Mouse (Mus musculus) liver, postnatal 0 days (tissue): ENCODE measurements around the gene Tesk1. TPM values are rescaled to one million over a fixed set of nuclear protein-coding genes. Genes with fewer than 3 reads are reported as not detected.

Experiments used
- ATAC-seq: fragments of 200-750 bp; cut with Nextera tagmentation; 2 replicates; pipeline ENCODE4 v1.8.0; 2017; ENCODE audit warnings: mild to moderate bottlenecking, moderate library complexity
- DNase-seq: peaks from one replicate; pipeline ENCODE4 v3.0.0-alpha.2; 2016
- H3K27ac ChIP-seq: fragments of 300-500 bp; sonication (generic); 2 replicates; pipeline ENCODE4 v1.5.1; 2014; ENCODE audit warnings: antibody characterized with exemption, moderate library complexity, mild to moderate bottlenecking, low read depth
- H3K27me3 ChIP-seq: fragments of 300-500 bp; sonication (generic); 2 replicates; pipeline ENCODE4 v1.6.1; 2014; ENCODE audit warnings: low read length, control low read depth, mixed read lengths; ENCODE audit not compliant: insufficient read depth
- H3K36me3 ChIP-seq: fragments of 300-500 bp; sonication (generic); replicated peaks from 2 replicates; pipeline ENCODE4 v1.6.1; 2014; ENCODE audit warnings: mild to moderate bottlenecking, control low read depth, low read length, moderate library complexity, mixed read lengths; ENCODE audit not compliant: insufficient read depth
- H3K4me1 ChIP-seq: fragments of 300-500 bp; sonication (generic); 2 replicates; pipeline ENCODE4 v1.6.1; 2014; ENCODE audit warnings: antibody characterized with exemption, mild to moderate bottlenecking, control low read depth; ENCODE audit not compliant: insufficient read depth
- H3K4me2 ChIP-seq: fragments of 300-500 bp; sonication (generic); 2 replicates; pipeline ENCODE4 v1.6.1; 2014; ENCODE audit warnings: low read depth, mild to moderate bottlenecking, low read length, moderate library complexity, mixed read lengths
- H3K4me3 ChIP-seq: fragments of 300-500 bp; sonication (generic); 2 replicates; pipeline ENCODE4 v1.5.1; 2014; ENCODE audit warnings: low read depth, low read length
- H3K9ac ChIP-seq: fragments of 300-500 bp; sonication (generic); replicated peaks from 2 replicates; pipeline ENCODE4 v1.6.1; 2014; ENCODE audit warnings: mild to moderate bottlenecking, moderate library complexity
- H3K9me3 ChIP-seq: fragments of 300-500 bp; sonication (generic); 2 replicates; pipeline ENCODE4 v1.6.1; 2016; ENCODE audit warnings: mild to moderate bottlenecking, control low read depth, low read length, mixed read lengths
- CTCF ChIP-seq: sonication (generic); IDR thresholded peaks from 2 replicates; pipeline ENCODE4 v1.5.1; 2016; ENCODE audit warnings: antibody characterized with exemption, low read depth
- EP300 ChIP-seq: IDR thresholded peaks from 2 replicates; pipeline ENCODE4 v1.6.1; 2016; ENCODE audit warnings: antibody characterized with exemption, low read depth, mild to moderate bottlenecking
- WGBS: fragments of 180-500 bp; shearing (Covaris S2); extraction: QIAGEN DNeasy Blood & Tissue Kit; methylation state at CpG from one replicate; pipeline ENCODE4 v1.1.7; 2014; ENCODE audit not compliant: insufficient replicate concordance; 5-methylcytosine and 5-hydroxymethylcytosine counted together
- polyA plus RNA-seq: library from polyadenylated mRNA; unstranded; fragments of >200 nt; fragmentation: Nextera tagmentation; extraction: Ambion mirVana; gene quantifications from 2 replicates; pipeline ENCODE4 v1.2.1, GENCODE M21; 2015

The Tesk1 gene
- polyA plus RNA-seq, 1 experiment from 2014 or later, result 1.2 TPM

DNA sequence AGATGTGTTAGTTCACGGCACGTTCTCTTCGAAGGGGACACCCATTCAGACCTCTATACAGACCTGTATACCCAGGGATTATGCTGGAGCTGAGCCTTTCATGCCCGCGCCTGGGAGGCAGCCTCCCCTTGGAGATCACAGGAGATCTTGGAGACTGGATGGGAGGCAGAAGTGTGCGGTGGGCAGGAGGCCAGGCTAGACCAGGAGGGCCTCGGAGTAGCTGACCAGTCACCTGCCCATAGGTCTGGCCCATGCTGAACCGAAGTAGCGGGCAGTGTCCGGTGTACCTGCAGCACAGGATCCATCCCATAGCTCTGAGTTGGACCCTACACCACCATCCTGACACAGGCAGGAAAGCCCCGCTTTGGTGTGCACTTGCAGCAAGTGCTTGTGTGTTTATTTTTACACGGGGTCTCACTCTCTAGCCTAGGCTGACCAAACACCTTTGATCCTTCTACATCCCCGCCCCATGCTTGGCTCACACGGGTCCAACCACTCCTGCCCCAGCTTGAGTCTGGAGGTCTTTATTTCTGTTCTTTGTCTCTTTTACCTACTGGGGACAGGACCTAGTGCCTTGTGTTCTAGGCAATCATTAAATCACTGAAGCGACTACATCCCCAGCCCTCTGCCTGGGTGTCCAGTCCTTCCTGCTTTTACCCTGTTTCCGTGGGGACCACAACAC is 13.4 kb upstream of the Tesk1 start:
- DNase-seq (no peak), ATAC-seq (0 out of 2 replicates have a peak, but pooled peaks have one; percentile 5)
- Histone ChIP-seq H3K4me2 (no peak overlapping the region), H3K9me3 (no peaks in the 10 kb centered on the region), H3K27me3 (peaks cover 38% of the 10 kb centered on the region), H3K4me1 (peaks cover 7% of the 10 kb centered on the region), H3K36me3 (peaks cover 20% of the 10 kb centered on the region), H3K9ac (no peak overlapping the region), H3K4me3 (no peak overlapping the region), H3K27ac (no peak overlapping the region)
- no peak for TF ChIP-seq EP300
- TF ChIP-seq CTCF, result no peak
- WGBS, result 27% methylated on average over 16 of the region's 16 CpGs

DNA sequence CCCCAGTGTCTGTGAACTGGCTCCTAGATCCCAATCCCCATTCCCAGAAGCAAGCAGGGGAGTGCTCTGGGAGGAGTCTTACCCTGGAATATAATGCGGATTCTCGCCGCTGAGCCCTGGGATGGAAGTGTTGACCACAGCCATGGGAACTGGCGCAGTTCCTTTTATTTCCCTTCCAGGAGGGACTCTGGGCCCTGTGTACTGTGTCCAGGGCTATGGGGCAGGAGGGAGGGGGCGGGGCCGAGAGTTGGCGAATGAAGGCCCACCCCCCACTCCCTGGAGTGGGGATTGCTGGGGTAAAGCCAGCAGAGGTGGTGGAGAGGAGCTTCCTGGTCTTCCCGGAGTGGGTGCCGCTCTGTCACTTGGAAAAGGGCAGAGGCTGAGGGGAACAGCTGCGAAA is 12.8 kb upstream of the Tesk1 start, which contains the start of gene Fam166b:
TSS of gene Fam166b (minus strand) at position 189 of the 400 bp plus-strand sequence.
- peaks cover 17% of the 10 kb centered on the region for H3K36me3 ChIP-seq
- H3K27me3 ChIP-seq, result peaks cover 38% of the 10 kb centered on the region
- no peaks in the 10 kb centered on the region for H3K9me3 ChIP-seq
- peaks cover 2% of the 10 kb centered on the region; the same call in 1 of the 2 replicates for H3K4me1 ChIP-seq
- DNase-seq (no peak), ATAC-seq (peak; percentile 22; the same call in 1 of the 2 replicates)
- H3K4me2 ChIP-seq, result no peak within 1 kb of the TSS
- no peak within 1 kb of the TSS for H3K27ac ChIP-seq
- TF ChIP-seq CTCF (no peak), EP300 (no peak)
- H3K9ac ChIP-seq, result no peak within 1 kb of the TSS
- WGBS, result 20% methylated on average over 10 of the region's 10 CpGs
- H3K4me3 ChIP-seq, result no peak within 1 kb of the TSS

DNA sequence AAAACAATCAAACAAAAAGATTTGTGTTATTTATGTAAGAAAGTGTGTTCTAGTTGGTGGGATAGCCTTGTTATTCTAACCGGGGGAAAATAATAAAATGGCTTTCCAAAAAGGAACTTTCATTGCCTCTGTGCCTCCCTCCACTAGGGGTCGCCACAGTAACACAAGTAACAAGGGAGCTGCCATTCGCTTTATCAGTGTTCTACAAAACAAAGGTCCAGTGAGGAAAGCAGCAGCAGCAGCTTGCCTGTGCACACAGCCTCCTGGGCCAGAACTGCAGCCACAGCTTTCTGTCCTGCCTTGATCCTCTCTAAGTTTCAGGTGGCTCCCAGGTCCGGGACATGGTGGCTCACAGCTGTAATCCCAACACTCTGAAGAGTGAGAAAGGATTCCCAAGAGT is 10.0 kb upstream of the Tesk1 start:
- ATAC-seq (peak; percentile 64), DNase-seq (peak; percentile 83)
- H3K27me3 ChIP-seq, result peaks cover 17% of the 10 kb centered on the region
- 9% methylated on average over 4 of the region's 4 CpGs for WGBS
- H3K4me3 ChIP-seq, result no peak overlapping the region
- no peak overlapping the region for H3K4me2 ChIP-seq
- no peaks in the 10 kb centered on the region for H3K36me3 ChIP-seq
- no peaks in the 10 kb centered on the region for H3K9me3 ChIP-seq
- H3K27ac ChIP-seq, result no peak overlapping the region
- no peak overlapping the region for H3K9ac ChIP-seq
- peaks cover 2% of the 10 kb centered on the region; the same call in 1 of the 2 replicates for H3K4me1 ChIP-seq
- TF ChIP-seq CTCF (peak; percentile 94), EP300 (no peak)

DNA sequence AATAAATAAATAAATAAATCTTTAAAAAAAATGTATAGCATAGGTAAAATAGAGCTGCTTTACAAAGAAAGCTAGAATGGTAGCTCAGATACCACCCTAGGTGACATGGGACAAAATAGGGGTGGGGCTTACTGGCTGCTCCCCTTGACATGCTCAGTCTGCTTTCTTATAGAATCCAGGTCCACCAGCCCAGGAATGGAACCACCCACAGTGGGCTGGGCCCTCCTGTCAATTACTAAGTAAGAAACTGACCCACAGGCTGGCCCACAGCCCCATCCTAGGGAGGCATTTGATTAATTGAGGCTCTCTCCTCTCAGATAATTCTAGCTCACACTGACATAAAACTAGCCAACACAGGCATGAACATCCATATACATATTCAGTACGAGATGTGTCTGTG is 8.9 kb upstream of the Tesk1 start:
- TF ChIP-seq EP300 (no peak), CTCF (no peak)
- 76% methylated on average over 1 of the region's 1 CpGs for WGBS
- Histone ChIP-seq H3K4me3 (no peak overlapping the region), H3K4me1 (peaks cover 2% of the 10 kb centered on the region; the same call in 1 of the 2 replicates), H3K9ac (no peak overlapping the region), H3K9me3 (no peaks in the 10 kb centered on the region), H3K27me3 (peaks cover 6% of the 10 kb centered on the region; the same call in 1 of the 2 replicates), H3K36me3 (no peaks in the 10 kb centered on the region), H3K4me2 (no peak overlapping the region), H3K27ac (no peak overlapping the region)
- no peak for DNase-seq
- ATAC-seq, result no peak

DNA sequence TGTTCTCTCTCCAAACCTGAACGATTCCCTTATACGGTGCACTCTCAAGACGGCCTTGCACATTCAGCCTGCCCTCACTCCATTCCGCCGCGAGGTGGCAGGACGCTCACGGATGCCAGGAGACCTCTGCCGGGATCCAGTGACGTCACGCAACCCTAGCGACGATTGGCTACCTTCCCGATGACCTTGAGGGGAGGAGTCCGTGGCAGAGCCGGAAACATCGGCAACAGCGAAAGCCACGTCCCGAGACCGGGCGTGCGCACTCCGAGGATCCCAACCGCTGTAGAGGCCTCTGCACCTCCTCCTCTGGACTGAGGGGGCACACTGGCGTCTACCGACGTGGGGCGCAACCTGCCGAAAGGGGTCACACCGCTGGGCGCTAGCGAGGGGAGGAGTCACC is 305 bp downstream of the Tesk1 start:
- peak; percentile 98 for TF ChIP-seq CTCF
- TF ChIP-seq EP300, result no peak
- peak overlapping the region; percentile 99 for H3K4me2 ChIP-seq
- H3K4me1 ChIP-seq, result peaks cover 4% of the 10 kb centered on the region
- no peaks in the 10 kb centered on the region for H3K27me3 ChIP-seq
- H3K9me3 ChIP-seq, result no peaks in the 10 kb centered on the region
- H3K36me3 ChIP-seq, result peaks cover 12% of the 10 kb centered on the region
- WGBS, result under 1% methylated on average over 33 of the region's 33 CpGs
- peak overlapping the region; percentile 78 for H3K9ac ChIP-seq
- DNase-seq (peak; percentile 98), ATAC-seq (peak; percentile 91)
- peak overlapping the region; percentile 83 for H3K27ac ChIP-seq
- peak overlapping the region; percentile 71 for H3K4me3 ChIP-seq

DNA sequence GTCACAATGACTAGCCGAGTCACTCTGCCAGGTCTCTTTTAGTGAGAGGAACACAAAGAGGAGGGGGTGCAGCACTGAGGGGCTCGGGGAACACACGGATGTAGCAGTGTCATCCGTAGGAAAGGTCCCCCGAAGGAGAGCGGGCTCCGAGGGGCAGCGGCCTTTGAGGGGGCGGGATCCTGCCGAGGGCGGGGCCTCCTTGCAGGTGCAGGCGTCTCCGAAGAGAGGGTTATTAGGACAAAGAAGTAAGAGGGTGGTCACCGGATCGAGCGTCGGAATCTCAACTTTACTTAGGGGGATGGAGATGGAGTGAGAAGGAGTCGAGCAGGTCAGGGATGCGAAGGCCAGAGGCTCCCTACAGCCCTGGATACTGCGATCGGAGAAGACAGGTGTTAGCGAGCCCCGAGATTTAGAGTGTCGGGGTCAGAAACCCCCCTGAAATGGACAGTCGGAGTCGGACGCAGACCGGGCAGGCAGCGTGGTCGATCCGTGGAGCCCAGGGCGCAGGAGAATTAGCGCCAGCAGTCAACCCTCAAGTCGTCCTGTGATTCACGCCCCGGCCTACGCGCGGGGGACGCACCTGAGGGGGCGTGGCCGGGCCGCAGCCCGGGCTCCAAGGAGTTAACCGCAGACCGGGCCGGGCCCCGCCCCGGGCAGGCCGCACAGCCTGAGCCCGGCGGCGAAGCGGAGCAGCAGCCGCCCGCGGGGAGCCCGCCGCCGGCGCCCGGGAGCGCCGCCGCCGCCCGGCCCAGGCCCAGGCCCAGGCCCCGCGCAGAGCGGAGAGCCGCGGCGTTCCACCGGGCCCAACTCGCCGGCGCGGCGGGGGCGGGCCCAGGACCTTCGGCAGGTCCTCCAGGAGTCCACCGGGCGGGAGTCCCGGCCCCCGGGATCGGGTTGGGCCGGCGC is 970 bp downstream of the Tesk1 start:
- peak overlapping the region; percentile 99 for H3K4me2 ChIP-seq

More for the DNA sequence above, 970 bp downstream of the Tesk1 start:
- Histone ChIP-seq H3K27ac (peak overlapping the region; percentile 83), H3K4me1 (peaks cover 4% of the 10 kb centered on the region), H3K4me3 (peak overlapping the region; percentile 71), H3K27me3 (no peaks in the 10 kb centered on the region), H3K36me3 (peaks cover 16% of the 10 kb centered on the region), H3K9me3 (no peaks in the 10 kb centered on the region), H3K9ac (peak overlapping the region; percentile 78)
- under 1% methylated on average over 41 of the region's 88 CpGs for WGBS
- TF ChIP-seq CTCF (no peak), EP300 (peak; percentile 15; the same call in 1 of the 2 replicates)
- DNase-seq, result peak; percentile 78
- peak; percentile 77 for ATAC-seq
